Mouse (Mus musculus): ENCODE data around the gene Ms4a4a.

Gene Ms4a4a

GRCm38 (mm10) chr19:11435058-11435834 lies 59.9 kb downstream of the Ms4a4a start:
- DNase-seq (ENCODE audit: low read depth, low spot score): no peak

All from c-Kit-negative CD71-positive TER-119-positive erythroid progenitor cells, embryonic 14.5 days (primary cell).